Mouse (Mus musculus): ENCODE measurements around the gene Fam193a.

Fam193a gene

DNA sequence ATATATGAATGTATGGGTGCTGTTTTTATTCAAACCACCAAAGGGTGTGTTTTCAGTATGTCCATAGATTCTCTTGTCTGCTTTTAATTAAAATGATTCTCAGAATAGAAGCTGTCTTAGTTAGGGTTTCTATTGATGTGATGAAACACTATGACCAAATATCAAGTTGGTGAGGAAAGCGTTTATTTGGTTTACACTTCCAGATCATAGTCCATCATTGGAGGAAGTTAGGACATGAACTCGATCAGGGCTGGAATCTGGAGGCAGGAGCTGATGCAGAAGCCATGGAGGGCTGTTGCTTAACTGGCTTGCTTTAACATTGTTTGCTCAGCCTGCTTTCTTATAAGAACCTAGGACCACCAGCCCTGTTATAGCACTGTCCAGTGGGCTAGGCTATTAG lies 12.0 kb downstream of the Fam193a start:
- DNase-seq (ENCODE audit: low spot score), result no peak

DNA sequence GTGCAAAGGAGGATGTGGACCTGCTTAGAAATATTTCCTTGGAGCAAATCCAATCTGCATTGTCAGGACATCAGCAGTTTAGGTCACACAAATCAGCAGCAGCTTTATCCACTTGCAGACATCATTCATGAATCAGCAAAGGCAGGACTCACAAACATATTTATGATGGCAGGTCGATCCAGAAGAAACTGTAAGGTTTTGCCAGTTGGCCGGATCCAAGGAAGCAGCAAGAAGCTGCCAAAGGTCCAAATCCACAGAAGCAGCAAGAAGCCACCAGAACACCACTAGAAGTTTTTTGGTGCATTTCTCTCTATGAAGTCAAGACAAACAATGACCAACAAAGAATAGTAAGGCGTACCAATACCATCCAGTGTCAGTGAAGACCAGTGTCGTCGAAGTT lies 15.9 kb downstream of the Fam193a start:
- no peak for DNase-seq (ENCODE audit: low spot score)

DNA sequence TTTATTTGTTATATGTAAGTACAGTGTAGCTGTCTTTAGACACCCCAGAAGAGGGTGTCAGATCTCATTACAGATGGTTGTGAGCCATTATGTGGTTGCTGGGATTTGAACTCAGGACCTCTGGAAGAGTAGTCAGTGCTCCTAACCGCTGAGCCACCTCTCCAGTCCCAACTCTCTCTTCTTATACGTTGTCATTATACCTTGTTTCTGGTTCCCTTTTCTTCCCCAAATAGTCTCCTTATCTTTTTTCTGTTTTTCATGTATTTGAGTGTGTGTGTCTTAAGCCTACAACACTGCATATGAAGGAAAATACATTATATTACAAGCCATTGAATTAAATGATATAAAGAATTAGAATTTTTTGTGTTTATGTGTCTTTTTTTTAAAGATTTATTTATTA lies 17.0 kb downstream of the Fam193a start:
- DNase-seq (ENCODE audit: low spot score), result no peak

- no peak for DNase-seq (ENCODE audit: low spot score)
Observed at GRCm38 (mm10) chr5:34393251-34393650, 23.5 kb downstream of the Fam193a start.

GRCm38 (mm10) chr5:34395347-34395746 lies 25.6 kb downstream of the Fam193a start:
- no peak for DNase-seq (ENCODE audit: low spot score)

DNA sequence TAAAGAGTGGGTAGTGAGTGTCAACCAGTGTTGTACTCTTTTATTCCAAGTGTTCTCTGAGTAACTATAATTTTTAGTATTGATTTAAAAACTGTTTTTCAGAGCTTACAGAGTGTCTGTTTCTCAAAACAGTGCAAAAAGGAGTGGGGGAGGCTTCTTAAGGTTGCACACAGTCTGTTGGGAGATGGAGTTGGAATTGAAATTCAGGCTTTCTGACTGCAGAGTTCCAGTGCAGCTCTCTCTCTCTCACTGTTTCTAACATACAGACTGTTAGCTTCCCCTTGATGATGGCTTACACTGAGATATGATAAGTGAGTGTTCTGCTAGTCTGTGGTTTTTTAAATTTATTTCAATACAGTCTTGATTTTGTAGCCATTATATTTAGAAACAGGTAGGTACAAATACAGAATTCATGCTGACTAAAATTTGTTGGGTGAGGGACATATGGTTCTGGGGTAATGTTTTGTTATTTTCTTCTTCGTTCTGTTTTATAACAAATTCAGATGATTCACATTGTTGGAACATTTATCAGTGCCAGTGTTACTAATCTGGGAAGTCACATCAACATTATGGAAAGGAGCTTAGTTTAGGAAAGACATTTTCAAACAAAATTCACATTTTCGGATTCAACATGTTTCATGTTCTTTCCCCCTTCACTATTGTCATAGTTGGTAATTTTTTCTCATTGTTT lies 26.3 kb downstream of the Fam193a start:
- DNase-seq (ENCODE audit: low spot score), result no peak

- no peak for DNase-seq (ENCODE audit: low spot score)
Observed at GRCm38 (mm10) chr5:34397866-34398265, 28.1 kb downstream of the Fam193a start.

DNA sequence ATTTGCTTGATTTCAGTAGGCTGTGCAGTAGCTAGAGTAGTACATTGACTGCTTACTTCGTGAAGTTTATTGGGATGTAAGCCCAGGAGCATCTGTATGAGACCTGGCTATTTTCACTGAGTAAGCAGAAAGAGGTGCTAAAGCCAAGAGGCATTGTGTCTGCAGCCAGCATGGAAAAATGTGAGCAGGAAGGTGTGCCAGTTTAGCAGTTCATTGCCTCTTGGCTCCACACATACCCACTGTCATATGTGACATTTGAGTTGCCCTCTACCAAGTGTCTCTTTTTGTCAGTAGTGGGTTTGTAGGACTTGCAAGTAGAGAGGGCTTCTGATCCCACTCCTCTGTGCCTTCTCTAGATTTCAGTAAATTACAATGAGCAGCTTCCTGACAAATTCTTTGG lies 28.6 kb downstream of the Fam193a start:
- no peak for DNase-seq (ENCODE audit: low spot score)

DNA sequence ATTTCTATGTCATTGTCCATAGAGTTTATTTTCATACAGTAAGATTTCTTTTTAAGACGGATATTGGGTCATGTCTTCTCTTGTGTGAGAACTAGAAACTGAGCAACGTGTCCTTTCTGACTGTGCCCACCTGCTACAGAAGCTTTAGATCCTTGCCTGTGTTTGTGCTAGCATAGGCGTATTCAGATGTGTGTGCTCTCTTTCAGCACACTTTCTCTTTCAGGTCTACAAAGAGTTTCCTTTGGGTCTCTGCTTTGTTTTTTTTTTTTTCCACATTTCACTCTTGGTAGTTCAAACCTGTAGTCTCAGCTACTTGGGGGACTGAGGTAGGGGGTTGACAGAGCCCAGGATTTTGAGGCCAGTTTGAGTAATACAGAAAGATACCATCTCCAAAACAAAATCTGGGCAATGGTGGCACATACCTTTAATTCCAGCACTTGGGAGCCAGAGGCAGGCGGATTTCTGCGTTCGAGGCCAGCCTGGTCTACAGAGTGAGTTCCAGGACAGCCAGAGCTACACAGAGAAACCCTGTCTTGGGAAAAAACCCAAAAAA lies 37.7 kb downstream of the Fam193a start:
- DNase-seq (ENCODE audit: low spot score), result no peak

DNA sequence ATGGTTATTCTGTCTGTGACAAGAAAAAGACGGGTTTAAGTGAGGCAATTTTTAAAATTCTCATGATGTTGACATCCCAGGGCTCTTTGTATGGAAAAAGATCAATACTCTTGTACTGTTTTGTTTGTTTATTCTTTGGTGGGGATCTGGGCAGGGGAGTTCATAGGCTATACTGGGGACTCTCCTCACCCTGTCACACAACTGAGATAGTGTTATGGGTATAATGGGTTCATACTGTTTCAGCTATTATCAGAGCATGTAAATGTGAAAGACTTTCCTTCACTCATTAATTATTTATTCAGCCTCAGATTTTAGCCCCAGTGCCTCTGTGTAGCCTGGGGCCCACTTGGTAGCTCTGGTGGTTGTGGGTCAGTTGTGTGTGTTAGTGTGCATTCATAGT lies 39.3 kb downstream of the Fam193a start:
- no peak for DNase-seq (ENCODE audit: low spot score)

DNA sequence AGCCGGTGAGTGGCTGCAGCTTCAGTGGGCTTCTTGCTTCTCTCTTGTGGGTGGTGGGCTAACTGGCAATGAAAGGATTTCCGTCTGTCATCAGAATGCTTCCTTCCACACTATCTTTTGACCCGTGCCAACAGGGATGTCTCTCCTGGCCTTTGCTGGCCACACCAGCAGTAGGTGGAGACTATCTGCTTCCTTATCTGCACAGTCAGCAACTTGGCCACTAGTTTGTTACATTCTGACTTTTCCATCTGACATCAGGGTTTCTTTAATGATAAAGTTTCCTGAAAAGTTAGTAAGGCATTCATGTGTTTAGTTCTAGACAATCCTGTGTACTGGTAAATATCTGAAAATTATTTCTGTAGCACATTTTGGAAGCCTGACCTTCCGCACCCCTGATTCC lies 41.1 kb downstream of the Fam193a start:
- DNase-seq (ENCODE audit: low spot score), result no peak

- DNase-seq (ENCODE audit: low spot score), result no peak
Observed at GRCm38 (mm10) chr5:34413921-34414320, 44.2 kb downstream of the Fam193a start.

- no peak for DNase-seq (ENCODE audit: low spot score)
Observed at GRCm38 (mm10) chr5:34417251-34418008, 47.7 kb downstream of the Fam193a start.

DNA sequence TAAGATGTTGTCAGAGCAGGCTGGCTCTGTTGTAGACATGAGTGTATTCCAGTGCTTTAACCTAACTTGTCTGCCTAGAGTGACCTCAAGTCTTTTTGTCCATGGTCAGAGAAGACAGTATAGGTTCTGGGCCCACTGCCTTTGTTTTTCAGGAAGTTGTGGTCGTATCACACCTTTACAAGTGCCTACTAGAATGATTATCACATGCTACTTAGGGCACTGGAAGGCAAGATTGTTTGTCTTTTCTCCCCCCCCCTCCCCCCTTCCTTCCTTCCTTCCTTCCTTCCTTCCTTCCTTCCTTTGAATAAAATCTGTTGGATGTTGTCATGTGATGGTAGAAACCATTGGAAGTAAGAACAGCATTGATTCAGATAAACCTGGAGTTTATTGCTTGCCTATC lies 49.5 kb downstream of the Fam193a start:
- no peak for DNase-seq (ENCODE audit: low spot score)

GRCm38 (mm10) chr5:34430776-34431175 lies 61.0 kb downstream of the Fam193a start:
- DNase-seq (ENCODE audit: low spot score), result no peak

- DNase-seq (ENCODE audit: low spot score), result no peak
Observed at GRCm38 (mm10) chr5:34433786-34434185, 64.1 kb downstream of the Fam193a start.

DNA sequence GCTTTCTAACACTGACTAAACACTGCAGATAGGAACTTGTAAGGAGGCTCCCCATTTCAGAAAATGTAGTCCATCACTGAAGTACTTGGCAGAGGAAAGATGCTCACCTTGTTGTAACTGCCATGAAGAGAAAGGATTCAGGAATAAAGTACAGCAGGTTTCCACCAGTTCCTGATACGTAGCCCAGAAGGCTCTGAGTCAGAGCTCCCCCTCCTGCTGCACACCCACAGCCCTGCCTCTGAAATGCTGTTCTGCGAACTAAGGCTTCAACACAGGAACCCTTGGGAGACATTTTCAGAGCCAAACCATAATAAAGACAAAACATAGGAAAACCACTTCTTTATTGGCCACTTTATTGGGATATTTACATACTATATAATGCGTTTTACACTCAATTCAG lies 64.5 kb downstream of the Fam193a start:
- no peak for DNase-seq (ENCODE audit: low spot score)

- no peak for DNase-seq (ENCODE audit: low spot score)
Observed at GRCm38 (mm10) chr5:34438052-34438451, 68.3 kb downstream of the Fam193a start.

DNA sequence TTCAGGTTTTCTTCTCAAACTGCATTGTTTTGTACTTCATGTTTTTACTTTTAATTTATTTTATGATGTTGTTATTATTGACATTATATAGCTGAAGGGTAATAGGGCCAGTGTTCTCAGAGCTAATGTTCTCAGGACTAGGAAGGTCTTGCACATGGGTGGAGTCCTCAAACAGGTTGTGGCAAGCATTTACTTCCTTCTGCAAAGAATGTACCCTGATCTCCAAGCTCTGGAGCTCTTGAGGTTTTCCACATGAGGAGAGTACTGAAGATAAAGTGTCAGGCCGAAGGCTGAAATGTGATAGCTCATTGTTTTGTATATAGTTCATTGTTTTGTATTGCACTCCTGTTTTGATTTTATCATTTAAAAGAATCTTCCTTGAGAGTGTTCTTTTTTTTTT lies 68.9 kb downstream of the Fam193a start:
- no peak for DNase-seq (ENCODE audit: low spot score)

GRCm38 (mm10) chr5:34439768-34440167 lies 70.0 kb downstream of the Fam193a start:
- DNase-seq (ENCODE audit: low spot score), result no peak

DNA sequence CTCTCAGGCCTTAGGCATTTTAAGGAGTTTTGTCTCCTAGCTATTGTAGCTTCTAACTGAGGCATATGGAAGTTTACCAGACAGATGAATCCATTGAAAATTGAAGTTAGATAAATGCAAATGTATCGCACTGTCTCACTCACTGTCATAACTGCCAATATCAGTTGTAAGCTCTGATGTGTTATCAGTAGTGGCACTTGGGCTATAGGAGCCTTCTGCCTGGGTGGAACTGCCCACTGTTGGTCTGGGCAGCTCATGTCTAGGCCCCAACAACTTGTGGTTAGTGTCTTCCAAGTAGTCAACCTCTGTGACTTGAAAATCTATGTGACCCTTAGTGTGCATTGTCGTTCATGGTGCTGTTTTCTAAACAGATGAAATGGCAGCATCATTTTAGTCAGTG lies 72.1 kb downstream of the Fam193a start:
- no peak for DNase-seq (ENCODE audit: low spot score)

- no peak for DNase-seq (ENCODE audit: low spot score)
Observed at GRCm38 (mm10) chr5:34446207-34446606, 76.5 kb downstream of the Fam193a start.

- DNase-seq (ENCODE audit: low spot score), result no peak
Observed at GRCm38 (mm10) chr5:34458994-34459393, 89.3 kb downstream of the Fam193a start.

DNA sequence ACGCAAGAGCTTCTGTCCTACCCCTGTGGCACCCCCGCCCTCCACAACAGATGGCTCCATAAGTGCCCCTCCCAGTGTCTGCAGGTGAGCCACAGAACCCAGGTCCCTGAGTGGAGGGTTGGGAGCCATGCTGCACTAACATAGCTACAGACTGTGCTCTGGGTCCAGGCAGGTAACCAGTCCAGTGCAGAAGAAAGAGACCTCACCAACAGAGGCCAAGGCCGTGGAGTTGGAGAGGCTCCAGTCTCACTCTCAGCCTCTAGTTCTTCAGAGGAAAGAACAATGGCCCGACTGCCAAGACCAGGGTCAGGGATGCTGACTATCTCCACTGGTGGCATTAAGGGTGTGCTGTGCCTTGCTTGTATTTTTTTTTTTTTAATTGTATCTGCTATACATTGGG lies 91.6 kb downstream of the Fam193a start:
- no peak for DNase-seq (ENCODE audit: low spot score)
